Mouse (Mus musculus): Measurements from ENCODE around the gene Dhodh. TPM values are rescaled to one million over a fixed set of nuclear protein-coding genes. Genes with fewer than 3 reads are reported as not detected.

Dhodh gene
- polyA plus RNA-seq, 1 experiment from 2014 or later: 38.7 TPM

DNA sequence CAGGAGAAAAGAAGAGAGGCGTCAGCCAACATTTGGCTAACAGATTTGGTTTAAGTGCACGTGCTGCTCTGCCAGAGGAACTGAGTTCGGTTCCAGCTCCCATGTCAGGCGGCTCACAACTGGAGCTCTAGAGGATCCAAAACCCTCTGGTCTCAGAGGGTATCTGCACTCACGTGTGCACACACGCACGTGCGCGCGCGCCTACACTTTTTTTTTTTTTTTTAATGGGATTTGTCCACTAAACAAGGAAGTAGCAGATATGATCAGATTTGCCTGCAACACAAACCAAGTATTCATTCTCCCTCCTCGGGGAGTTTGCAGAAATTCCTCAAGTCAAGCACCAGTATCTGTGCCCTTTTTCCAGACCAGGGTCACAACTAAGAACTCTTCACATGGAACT lies 823 bp downstream of the Dhodh start:
- 3% methylated on average over 12 of the region's 12 CpGs for WGBS
- H3K9me3 ChIP-seq (ENCODE audit: control insufficient read depth, low read length): no peaks in the 10 kb centered on the region
- H3K27me3 ChIP-seq (ENCODE audit: control insufficient read depth, insufficient read depth, low read length): no peaks in the 10 kb centered on the region
- H3K4me1 ChIP-seq (ENCODE audit: control insufficient read depth in 2 of 2, insufficient read depth in 2 of 2, low read length in 2 of 2): peaks cover 8 to 10% of the 10 kb centered on the region in 2 experiments
- peak overlapping the region; percentile 83 for H3K9ac ChIP-seq (ENCODE audit: low read length)
- peak overlapping the region; percentile 57 to 96 for H3K4me3 ChIP-seq (ENCODE audit: control insufficient read depth in 1 of 2, insufficient read depth in 1 of 2, low read depth in 1 of 2, low read length in 2 of 2)
- H3K27ac ChIP-seq (replicated peaks in 1 of 2; ENCODE audit: control insufficient read depth in 1 of 2, insufficient read depth in 1 of 2, low read depth in 2 of 2, low read length in 2 of 2): peak overlapping the region in 1 of 2 experiments; percentile 96; a peak in 2 of 4 replicates
- H3K4me2 ChIP-seq (ENCODE audit: low read length): peak overlapping the region; percentile 87
- ATAC-seq (ENCODE audit: insufficient number of reproducible peaks, insufficient read depth, low FRiP score, low read depth): no peak
- peaks cover 29% of the 10 kb centered on the region for H3K36me3 ChIP-seq (ENCODE audit: control insufficient read depth, insufficient read depth, low read length)

- Histone ChIP-seq H3K9ac (ENCODE audit: low read length) (no peak overlapping the region), H3K4me2 (ENCODE audit: low read length) (no peak overlapping the region), H3K4me1 (ENCODE audit: control insufficient read depth in 2 of 2, insufficient read depth in 2 of 2, low read length in 2 of 2) (peaks cover 8 to 10% of the 10 kb centered on the region in 2 experiments), H3K4me3 (ENCODE audit: control insufficient read depth in 1 of 2, insufficient read depth in 1 of 2, low read depth in 1 of 2, low read length in 2 of 2) (no peak overlapping the region), H3K27ac (replicated peaks in 1 of 2; ENCODE audit: control insufficient read depth in 1 of 2, insufficient read depth in 1 of 2, low read depth in 2 of 2, low read length in 2 of 2) (no peak overlapping the region), H3K36me3 (ENCODE audit: control insufficient read depth, insufficient read depth, low read length) (peaks cover 37% of the 10 kb centered on the region), H3K9me3 (ENCODE audit: control insufficient read depth, low read length) (no peaks in the 10 kb centered on the region), H3K27me3 (ENCODE audit: control insufficient read depth, insufficient read depth, low read length) (no peaks in the 10 kb centered on the region)
- 80% methylated on average over 2 of the region's 2 CpGs for WGBS
- no peak for ATAC-seq (ENCODE audit: insufficient number of reproducible peaks, insufficient read depth, low FRiP score, low read depth)
Measured at GRCm38 (mm10) chr8:109606725-109607124, 1.7 kb downstream of the Dhodh start.

DNA sequence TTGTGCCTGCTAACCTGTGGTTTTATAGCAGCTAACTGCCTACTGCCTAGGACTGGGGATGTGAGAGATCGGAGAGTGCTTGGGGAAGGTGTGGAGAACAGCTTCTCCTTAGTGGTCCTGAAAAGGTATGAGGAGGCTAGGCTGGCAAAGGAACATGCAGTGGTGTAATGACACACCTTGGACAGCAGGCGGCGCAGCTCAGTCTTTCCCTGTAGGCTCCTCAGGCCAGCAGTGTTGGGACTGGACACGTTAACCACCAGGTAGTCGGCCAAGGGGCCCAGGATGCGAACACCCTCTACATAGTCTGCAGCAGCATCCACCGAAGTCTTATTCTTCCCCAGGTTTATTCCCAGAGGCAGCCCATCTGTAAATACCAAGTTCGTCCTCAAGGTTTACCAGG lies 12.6 kb downstream of the Dhodh start:
- H3K27me3 ChIP-seq (ENCODE audit: control insufficient read depth, insufficient read depth, low read length): no peaks in the 10 kb centered on the region
- H3K9me3 ChIP-seq (ENCODE audit: control insufficient read depth, low read length): no peaks in the 10 kb centered on the region
- no peak overlapping the region for H3K4me3 ChIP-seq (ENCODE audit: control insufficient read depth in 1 of 2, insufficient read depth in 1 of 2, low read depth in 1 of 2, low read length in 2 of 2)
- no peak overlapping the region for H3K4me2 ChIP-seq (ENCODE audit: low read length)
- ATAC-seq (ENCODE audit: insufficient number of reproducible peaks, insufficient read depth, low FRiP score, low read depth): no peak
- no peaks in the 10 kb centered on the region for H3K4me1 ChIP-seq (ENCODE audit: control insufficient read depth in 2 of 2, insufficient read depth in 2 of 2, low read length in 2 of 2)
- H3K36me3 ChIP-seq (ENCODE audit: control insufficient read depth, insufficient read depth, low read length): peaks cover 67% of the 10 kb centered on the region
- no peak overlapping the region for H3K27ac ChIP-seq (replicated peaks in 1 of 2; ENCODE audit: control insufficient read depth in 1 of 2, insufficient read depth in 1 of 2, low read depth in 2 of 2, low read length in 2 of 2)
- WGBS: 49% methylated on average over 8 of the region's 8 CpGs
- H3K9ac ChIP-seq (ENCODE audit: low read length): no peak overlapping the region

DNA sequence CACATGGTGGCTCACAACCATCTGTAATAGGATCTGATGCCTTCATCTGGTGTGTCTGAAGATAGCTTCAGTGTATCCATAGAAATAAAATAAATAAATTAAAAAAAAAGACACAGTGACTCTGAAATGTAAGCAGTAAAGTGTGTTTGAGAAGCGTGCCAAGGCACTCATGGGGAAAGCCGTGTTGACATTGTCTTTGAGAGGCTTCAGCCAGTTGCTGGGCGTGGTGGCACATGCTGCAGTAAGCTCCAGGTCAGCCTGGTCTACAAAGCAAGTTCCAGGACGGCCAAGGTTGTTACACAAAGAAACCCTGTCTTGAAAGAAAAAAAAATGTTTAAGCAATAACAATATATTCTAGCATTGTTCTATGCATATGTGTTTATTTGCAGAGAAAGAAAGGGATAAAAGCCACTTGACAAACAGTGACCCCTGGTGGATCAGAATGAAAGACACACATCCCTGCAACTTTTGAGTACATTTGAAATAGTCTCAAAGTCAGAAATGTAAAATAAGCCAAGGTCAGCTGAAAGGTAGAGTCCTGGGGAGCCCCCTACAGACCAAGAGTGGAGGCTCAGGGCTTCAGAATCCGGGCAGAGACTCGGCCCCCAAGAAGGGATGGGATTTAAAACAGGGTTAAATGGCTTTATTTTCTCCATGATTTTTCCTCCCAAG lies 15.2 kb downstream of the Dhodh start:
- Histone ChIP-seq H3K27me3 (ENCODE audit: control insufficient read depth, insufficient read depth, low read length) (no peaks in the 10 kb centered on the region), H3K27ac (replicated peaks in 1 of 2; ENCODE audit: control insufficient read depth in 1 of 2, insufficient read depth in 1 of 2, low read depth in 2 of 2, low read length in 2 of 2) (no peak overlapping the region), H3K4me3 (ENCODE audit: control insufficient read depth in 1 of 2, insufficient read depth in 1 of 2, low read depth in 1 of 2, low read length in 2 of 2) (no peak overlapping the region), H3K9ac (ENCODE audit: low read length) (no peak overlapping the region), H3K9me3 (ENCODE audit: control insufficient read depth, low read length) (no peaks in the 10 kb centered on the region), H3K36me3 (ENCODE audit: control insufficient read depth, insufficient read depth, low read length) (peaks cover 48% of the 10 kb centered on the region), H3K4me1 (ENCODE audit: control insufficient read depth in 2 of 2, insufficient read depth in 2 of 2, low read length in 2 of 2) (no peaks in the 10 kb centered on the region), H3K4me2 (ENCODE audit: low read length) (no peak overlapping the region)
- WGBS: 80% methylated on average over 6 of the region's 6 CpGs
- no peak for ATAC-seq (ENCODE audit: insufficient number of reproducible peaks, insufficient read depth, low FRiP score, low read depth)

DNA sequence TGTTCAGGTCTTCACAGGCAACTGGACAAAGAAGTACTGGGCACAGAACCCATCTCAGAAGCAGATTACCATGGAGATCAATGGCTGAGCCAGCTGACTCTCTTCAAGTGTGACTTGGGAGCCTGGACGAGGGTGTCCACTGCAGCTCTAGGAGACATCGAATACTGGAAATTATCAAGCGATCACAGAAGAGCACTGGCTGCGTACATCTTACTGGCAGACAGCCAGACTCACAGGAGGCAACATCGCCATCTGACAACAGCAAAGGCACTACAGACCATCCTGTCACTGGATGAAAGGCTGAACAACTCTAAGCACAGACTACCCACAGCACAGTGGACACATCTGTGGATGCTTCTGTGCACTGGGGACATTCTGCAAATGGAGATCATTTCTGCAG lies 16.3 kb downstream of the Dhodh start:
- Histone ChIP-seq H3K4me2 (ENCODE audit: low read length) (no peak overlapping the region), H3K4me1 (ENCODE audit: control insufficient read depth in 2 of 2, insufficient read depth in 2 of 2, low read length in 2 of 2) (no peaks in the 10 kb centered on the region), H3K36me3 (ENCODE audit: control insufficient read depth, insufficient read depth, low read length) (peaks cover 43% of the 10 kb centered on the region), H3K27me3 (ENCODE audit: control insufficient read depth, insufficient read depth, low read length) (no peaks in the 10 kb centered on the region), H3K9ac (ENCODE audit: low read length) (no peak overlapping the region), H3K27ac (replicated peaks in 1 of 2; ENCODE audit: control insufficient read depth in 1 of 2, insufficient read depth in 1 of 2, low read depth in 2 of 2, low read length in 2 of 2) (no peak overlapping the region), H3K9me3 (ENCODE audit: control insufficient read depth, low read length) (no peaks in the 10 kb centered on the region), H3K4me3 (ENCODE audit: control insufficient read depth in 1 of 2, insufficient read depth in 1 of 2, low read depth in 1 of 2, low read length in 2 of 2) (no peak overlapping the region)
- 79% methylated on average over 5 of the region's 5 CpGs for WGBS
- no peak for ATAC-seq (ENCODE audit: insufficient number of reproducible peaks, insufficient read depth, low FRiP score, low read depth)

GRCm38 (mm10) chr8:109591367-109591766 lies 17.1 kb downstream of the Dhodh start:
- H3K4me3 ChIP-seq (ENCODE audit: control insufficient read depth in 1 of 2, insufficient read depth in 1 of 2, low read depth in 1 of 2, low read length in 2 of 2): no peak overlapping the region
- no peaks in the 10 kb centered on the region for H3K27me3 ChIP-seq (ENCODE audit: control insufficient read depth, insufficient read depth, low read length)
- peaks cover 41% of the 10 kb centered on the region for H3K36me3 ChIP-seq (ENCODE audit: control insufficient read depth, insufficient read depth, low read length)
- ATAC-seq (ENCODE audit: insufficient number of reproducible peaks, insufficient read depth, low FRiP score, low read depth): no peak
- H3K4me1 ChIP-seq (ENCODE audit: control insufficient read depth in 2 of 2, insufficient read depth in 2 of 2, low read length in 2 of 2): no peaks in the 10 kb centered on the region; a peak in 1 of 4 replicates
- H3K9me3 ChIP-seq (ENCODE audit: control insufficient read depth, low read length): no peaks in the 10 kb centered on the region
- no peak overlapping the region for H3K27ac ChIP-seq (replicated peaks in 1 of 2; ENCODE audit: control insufficient read depth in 1 of 2, insufficient read depth in 1 of 2, low read depth in 2 of 2, low read length in 2 of 2)
- no peak overlapping the region for H3K4me2 ChIP-seq (ENCODE audit: low read length)
- no peak overlapping the region for H3K9ac ChIP-seq (ENCODE audit: low read length)
- 74% methylated on average over 3 of the region's 3 CpGs for WGBS

- no peaks in the 10 kb centered on the region; a peak in 1 of 4 replicates for H3K4me1 ChIP-seq (ENCODE audit: control insufficient read depth in 2 of 2, insufficient read depth in 2 of 2, low read length in 2 of 2)
Measured at GRCm38 (mm10) chr8:109590901-109591300, 17.6 kb downstream of the Dhodh start.

More at GRCm38 (mm10) chr8:109590901-109591300, 17.6 kb downstream of the Dhodh start:
- Histone ChIP-seq H3K9me3 (ENCODE audit: control insufficient read depth, low read length) (no peaks in the 10 kb centered on the region), H3K27ac (replicated peaks in 1 of 2; ENCODE audit: control insufficient read depth in 1 of 2, insufficient read depth in 1 of 2, low read depth in 2 of 2, low read length in 2 of 2) (no peak overlapping the region), H3K36me3 (ENCODE audit: control insufficient read depth, insufficient read depth, low read length) (peaks cover 40% of the 10 kb centered on the region), H3K9ac (ENCODE audit: low read length) (no peak overlapping the region), H3K27me3 (ENCODE audit: control insufficient read depth, insufficient read depth, low read length) (no peaks in the 10 kb centered on the region), H3K4me3 (ENCODE audit: control insufficient read depth in 1 of 2, insufficient read depth in 1 of 2, low read depth in 1 of 2, low read length in 2 of 2) (no peak overlapping the region), H3K4me2 (ENCODE audit: low read length) (no peak overlapping the region)
- ATAC-seq (ENCODE audit: insufficient number of reproducible peaks, insufficient read depth, low FRiP score, low read depth): no peak
- 85% methylated on average over 9 of the region's 9 CpGs for WGBS

Data from heart, embryonic 14.5 days (tissue).